Mouse (Mus musculus): ENCODE data around the gene Ndnf. TPM values are rescaled to one million over a fixed set of nuclear protein-coding genes. Genes with fewer than 3 reads are reported as not detected.

The Ndnf gene
- total and polyA plus RNA-seq, 2 experiments from 2014 or later, result 14.8 to 86.2 TPM

GRCm38 (mm10) chr6:65743144-65743870, 71.9 kb downstream of the Ndnf start:
- no peaks in the 10 kb centered on the region for H3K27me3 ChIP-seq (ENCODE audit: insufficient read depth, low read length)
- no peak overlapping the region for H3K27ac ChIP-seq
- H3K9ac ChIP-seq (replicated peaks; ENCODE audit: low read length), result no peak overlapping the region
- DNase-seq (ENCODE audit: low spot score), result no peak
- 15% methylated on average over 1 of the region's 1 CpGs for WGBS
- no peaks in the 10 kb centered on the region for H3K9me3 ChIP-seq (ENCODE audit: low read length)
- ATAC-seq, result no peak
- no peak overlapping the region for H3K4me2 ChIP-seq (ENCODE audit: low read depth, low read length)
- no peak for TF ChIP-seq CTCF (IDR thresholded peaks at IDR 0.05; ENCODE audit: low read depth)
- no peaks in the 10 kb centered on the region for H3K36me3 ChIP-seq (ENCODE audit: insufficient read depth, low read length)
- no peak overlapping the region for H3K4me3 ChIP-seq (ENCODE audit: low read length)
- no peaks in the 10 kb centered on the region for H3K4me1 ChIP-seq (ENCODE audit: insufficient read depth, low read length)

GRCm38 (mm10) chr6:65743871-65744202, 72.4 kb downstream of the Ndnf start:
- no peak overlapping the region for H3K4me3 ChIP-seq (ENCODE audit: low read length)
- no peaks in the 10 kb centered on the region for H3K27me3 ChIP-seq (ENCODE audit: insufficient read depth, low read length)
- no peaks in the 10 kb centered on the region for H3K9me3 ChIP-seq (ENCODE audit: low read length)
- ATAC-seq (no peak), DNase-seq (ENCODE audit: low spot score) (no peak)
- no peak overlapping the region for H3K27ac ChIP-seq
- TF ChIP-seq CTCF (IDR thresholded peaks at IDR 0.05; ENCODE audit: low read depth), result no peak
- no peaks in the 10 kb centered on the region for H3K36me3 ChIP-seq (ENCODE audit: insufficient read depth, low read length)
- no peaks in the 10 kb centered on the region for H3K4me1 ChIP-seq (ENCODE audit: insufficient read depth, low read length)
- no peak overlapping the region for H3K9ac ChIP-seq (replicated peaks; ENCODE audit: low read length)
- H3K4me2 ChIP-seq (ENCODE audit: low read depth, low read length), result no peak overlapping the region

- Histone ChIP-seq H3K9me3 (ENCODE audit: low read length) (no peaks in the 10 kb centered on the region), H3K27ac (no peak overlapping the region), H3K27me3 (ENCODE audit: insufficient read depth, low read length) (no peaks in the 10 kb centered on the region), H3K36me3 (ENCODE audit: insufficient read depth, low read length) (no peaks in the 10 kb centered on the region), H3K4me2 (ENCODE audit: low read depth, low read length) (no peak overlapping the region), H3K9ac (replicated peaks; ENCODE audit: low read length) (no peak overlapping the region), H3K4me1 (ENCODE audit: insufficient read depth, low read length) (no peaks in the 10 kb centered on the region), H3K4me3 (ENCODE audit: low read length) (no peak overlapping the region)
- DNase-seq (ENCODE audit: low spot score), result no peak
- no peak for ATAC-seq
- TF ChIP-seq CTCF (IDR thresholded peaks at IDR 0.05; ENCODE audit: low read depth), result no peak
- 62% methylated on average over 7 of the region's 7 CpGs for WGBS
Observed at GRCm38 (mm10) chr6:65758214-65758613, 86.8 kb downstream of the Ndnf start.

- H3K36me3 ChIP-seq (ENCODE audit: insufficient read depth, low read length), result no peaks in the 10 kb centered on the region
- no peak overlapping the region for H3K4me3 ChIP-seq (ENCODE audit: low read length)
- H3K4me1 ChIP-seq (ENCODE audit: insufficient read depth, low read length), result no peaks in the 10 kb centered on the region
- H3K9ac ChIP-seq (replicated peaks; ENCODE audit: low read length), result no peak overlapping the region
- no peaks in the 10 kb centered on the region for H3K27me3 ChIP-seq (ENCODE audit: insufficient read depth, low read length)
- TF ChIP-seq CTCF (IDR thresholded peaks at IDR 0.05; ENCODE audit: low read depth), result no peak
- ATAC-seq (no peak), DNase-seq (ENCODE audit: low spot score) (no peak)
- H3K4me2 ChIP-seq (ENCODE audit: low read depth, low read length), result no peak overlapping the region
- no peak overlapping the region for H3K27ac ChIP-seq
- WGBS, result 89% methylated on average over 5 of the region's 5 CpGs
- no peaks in the 10 kb centered on the region for H3K9me3 ChIP-seq (ENCODE audit: low read length)
Observed at GRCm38 (mm10) chr6:65759174-65759573, 87.8 kb downstream of the Ndnf start.

- ATAC-seq, result no peak
- TF ChIP-seq CTCF (IDR thresholded peaks at IDR 0.05; ENCODE audit: low read depth), result no peak
- WGBS, result 91% methylated on average over 3 of the region's 3 CpGs
Observed at GRCm38 (mm10) chr6:65760073-65760472, 88.7 kb downstream of the Ndnf start.

More at GRCm38 (mm10) chr6:65760073-65760472, 88.7 kb downstream of the Ndnf start:
- Histone ChIP-seq H3K9ac (replicated peaks; ENCODE audit: low read length) (no peak overlapping the region), H3K27me3 (ENCODE audit: insufficient read depth, low read length) (no peaks in the 10 kb centered on the region), H3K36me3 (ENCODE audit: insufficient read depth, low read length) (no peaks in the 10 kb centered on the region), H3K4me1 (ENCODE audit: insufficient read depth, low read length) (no peaks in the 10 kb centered on the region), H3K9me3 (ENCODE audit: low read length) (no peaks in the 10 kb centered on the region), H3K4me3 (ENCODE audit: low read length) (no peak overlapping the region), H3K4me2 (ENCODE audit: low read depth, low read length) (no peak overlapping the region), H3K27ac (no peak overlapping the region)
- DNase-seq (ENCODE audit: low spot score), result no peak

Other genes starting within 250 kb of the Ndnf start
- not detected in 2 replicates for gene Tnip3, start 146.3 kb upstream of the Ndnf start, total RNA-seq (2014; rRNA removed)
- gene Tnip3, start 146.3 kb upstream of the Ndnf start, polyA plus RNA-seq (2015; fragmentation: Nextera tagmentation; extraction: Ambion mirVana), result not detected in 2 replicates
- gene Prdm5, start 107.4 kb downstream of the Ndnf start, total RNA-seq (2014; rRNA removed), result 7.4 and 11.9 TPM in 2 replicates
- gene Prdm5, start 107.4 kb downstream of the Ndnf start, polyA plus RNA-seq (2015; fragmentation: Nextera tagmentation; extraction: Ambion mirVana), result 5.0 and 6.9 TPM in 2 replicates

All from hindbrain, postnatal 0 days (tissue).